Mouse (Mus musculus) kidney, embryonic 16.5 days (tissue): Measurements from ENCODE around the gene Acat3. TPM values are rescaled to one million over a fixed set of nuclear protein-coding genes. Genes with fewer than 3 reads are reported as not detected.

Experiments used
- ATAC-seq: fragments of 200-750 bp; cut with Nextera tagmentation; 2 replicates; pipeline ENCODE4 v1.8.0; 2017; ENCODE audit warnings: moderate TSS enrichment; ENCODE audit not compliant: low FRiP score, low TSS enrichment
- H3K27ac ChIP-seq: fragments of 300-500 bp; sonication (generic); 2 replicates; pipeline ENCODE4 v1.5.1; 2014; ENCODE audit warnings: low read length
- H3K27me3 ChIP-seq: fragments of 300-500 bp; sonication (generic); 2 replicates; pipeline ENCODE4 v1.6.1; 2014; ENCODE audit warnings: low read length, control low read depth, mixed read lengths; ENCODE audit not compliant: insufficient read depth
- H3K36me3 ChIP-seq: fragments of 300-500 bp; sonication (generic); 2 replicates; pipeline ENCODE4 v1.6.1; 2014; ENCODE audit warnings: low read length, control low read depth, mixed read lengths; ENCODE audit not compliant: insufficient read depth
- H3K4me1 ChIP-seq: fragments of 300-500 bp; sonication (generic); 2 replicates; pipeline ENCODE4 v1.6.1; 2014; ENCODE audit warnings: low read length, control low read depth, mixed read lengths; ENCODE audit not compliant: insufficient read depth
- H3K4me2 ChIP-seq: fragments of 300-500 bp; sonication (generic); replicated peaks from 2 replicates; pipeline ENCODE4 v1.6.1; 2014; ENCODE audit warnings: low read depth, low read length
- H3K4me3 ChIP-seq: fragments of 300-500 bp; sonication (generic); 2 replicates; pipeline ENCODE4 v1.5.1; 2014; ENCODE audit warnings: mild to moderate bottlenecking, low read length
- H3K9ac ChIP-seq: fragments of 300-500 bp; sonication (generic); replicated peaks from 2 replicates; pipeline ENCODE4 v1.6.1; 2014; ENCODE audit warnings: low read length
- H3K9me3 ChIP-seq: fragments of 300-500 bp; sonication (generic); 2 replicates; pipeline ENCODE4 v1.6.1; 2016; ENCODE audit warnings: low read length, control low read depth
- WGBS: fragments of 180-500 bp; shearing (Covaris S2); extraction: QIAGEN DNeasy Blood & Tissue Kit; methylation state at CpG from one replicate; pipeline ENCODE4 v1.1.7; 2014; 5-methylcytosine and 5-hydroxymethylcytosine counted together
- polyA plus RNA-seq: library from polyadenylated mRNA; unstranded; fragments of >200 nt; fragmentation: Nextera tagmentation; extraction: Ambion mirVana; gene quantifications from 2 replicates; pipeline ENCODE4 v1.2.1, GENCODE M21; 2015

Acat3 gene
- polyA plus RNA-seq, 1 experiment from 2014 or later = 5.0 TPM

- Histone ChIP-seq H3K27ac (no peak overlapping the region), H3K9me3 (no peaks in the 10 kb centered on the region), H3K4me1 (no peaks in the 10 kb centered on the region), H3K4me2 (no peak overlapping the region), H3K27me3 (no peaks in the 10 kb centered on the region), H3K36me3 (no peaks in the 10 kb centered on the region), H3K9ac (no peak overlapping the region), H3K4me3 (no peak overlapping the region)
- WGBS = 76% methylated on average over 1 of the region's 1 CpGs
- ATAC-seq = no peak
Measured at GRCm38 (mm10) chr17:12881216-12881615, 59.2 kb downstream of the Acat3 start.

- H3K9me3 ChIP-seq = no peaks in the 10 kb centered on the region
- no peaks in the 10 kb centered on the region for H3K27me3 ChIP-seq
- H3K9ac ChIP-seq = peak overlapping the region; percentile 53
- no peaks in the 10 kb centered on the region for H3K36me3 ChIP-seq
- H3K4me2 ChIP-seq = peak overlapping the region; percentile 44
- no peaks in the 10 kb centered on the region for H3K4me1 ChIP-seq
- peak; percentile 77; the same call in 1 of the 2 replicates for ATAC-seq
- H3K4me3 ChIP-seq = peak overlapping the region; percentile 27
- WGBS = 3% methylated on average over 14 of the region's 14 CpGs
- H3K27ac ChIP-seq = no peak overlapping the region
Measured at GRCm38 (mm10) chr17:12880178-12880577, 60.2 kb downstream of the Acat3 start.

GRCm38 (mm10) chr17:12875734-12876133 is 64.7 kb downstream of the Acat3 start, which contains the start of gene Mrgprh:
Gene Mrgprh, plus strand, starts transcription at chr17:12876034.
- no peak within 1 kb of the TSS for H3K4me2 ChIP-seq
- H3K9me3 ChIP-seq = no peaks in the 10 kb centered on the region
- H3K27ac ChIP-seq = no peak within 1 kb of the TSS
- H3K36me3 ChIP-seq = no peaks in the 10 kb centered on the region
- 84% methylated on average over 5 of the region's 5 CpGs for WGBS
- H3K27me3 ChIP-seq = no peaks in the 10 kb centered on the region
- no peak within 1 kb of the TSS for H3K4me3 ChIP-seq
- no peak for ATAC-seq
- H3K4me1 ChIP-seq = peaks cover 8% of the 10 kb centered on the region; the same call in 1 of the 2 replicates
- H3K9ac ChIP-seq = no peak within 1 kb of the TSS

Other genes starting within 250 kb of the Acat3 start
- 32.1 and 33.6 TPM in 2 replicates for gene Igf2r, start 170.9 kb downstream of the Acat3 start, polyA plus RNA-seq
- gene Mas1, start 72.5 kb downstream of the Acat3 start, polyA plus RNA-seq = 0.61 and 0.89 TPM in 2 replicates
- gene Mrgprh, start 64.6 kb downstream of the Acat3 start, polyA plus RNA-seq = not detected in 2 replicates
- 0.64 and 1.3 TPM in 2 replicates for gene Pnldc1, start 30.4 kb downstream of the Acat3 start, polyA plus RNA-seq
- 383 and 391 TPM in 2 replicates for gene Tcp1, start 24.9 kb downstream of the Acat3 start, polyA plus RNA-seq
- gene Mrpl18, start 24.3 kb downstream of the Acat3 start, polyA plus RNA-seq = 155 and 158 TPM in 2 replicates
- 134 and 136 TPM in 2 replicates for gene Acat2, start 20.1 kb upstream of the Acat3 start, polyA plus RNA-seq
- 124 and 135 TPM in 2 replicates for gene Wtap, start 53.6 kb upstream of the Acat3 start, polyA plus RNA-seq
- gene Sod2, start 66.2 kb upstream of the Acat3 start, polyA plus RNA-seq = 178 and 179 TPM in 2 replicates
- gene Gpr31b, start 111.7 kb upstream of the Acat3 start, polyA plus RNA-seq = not detected in 2 replicates
- gene Tcp10b, start 120.5 kb upstream of the Acat3 start, polyA plus RNA-seq = 0.09 TPM in 1 of 2 replicates, not detected in the other
- gene Unc93a, start 191.2 kb upstream of the Acat3 start, polyA plus RNA-seq = 0.10 TPM in 1 of 2 replicates, not detected in the other